ENCODE assay signal across 14 mouse cellular contexts in the genomic region with DNA sequence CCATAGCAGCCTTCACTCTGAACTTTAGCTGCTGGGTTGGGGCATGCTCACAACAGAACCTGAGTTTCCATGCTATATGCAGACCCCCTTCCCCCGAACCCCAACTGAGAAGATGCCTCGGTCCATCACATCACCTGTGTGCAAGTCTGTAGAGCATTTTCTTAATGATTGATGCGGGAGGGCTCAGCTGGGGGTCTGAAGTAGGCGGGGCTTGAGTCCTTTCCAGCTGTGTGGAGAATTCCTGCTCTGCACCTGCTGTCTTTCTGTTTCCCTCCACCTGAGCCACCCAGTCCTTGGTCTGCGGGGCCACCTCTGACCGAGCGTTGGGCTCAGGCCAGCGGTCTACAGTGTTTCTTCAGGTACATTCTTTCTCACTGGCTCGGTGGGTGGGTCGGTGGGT. TPM values are rescaled to one million over a fixed set of nuclear protein-coding genes. Genes with fewer than 3 reads are reported as not detected.
DNase-seq lines count a peak whose midpoint lies in the region; ATAC-seq lines count a peak whose summit lies in the region.
"Had no signal": no experiment of that assay in that cellular context is flagged by ENCODE, and none has a peak within 500 bp of the region (broad histone marks: within the 10 kb centered on the region; RNA-seq: fewer than 3 reads in every experiment).

A gene (plus strand): TSS at position 301 of the 400 bp plus-strand sequence.

- H3K9ac ChIP-seq in forebrain, embryonic 13.5 days: no peak within 1 kb of the TSS
- no peak within 1 kb of the TSS for H3K9ac ChIP-seq in forebrain, embryonic 16.5 days (replicated peaks; ENCODE audit: low read depth, low read length)
- no peak within 1 kb of the TSS; the same call in 1 of the 2 replicates for H3K9ac ChIP-seq in hindbrain, embryonic 12.5 days
- no peak within 1 kb of the TSS for H3K9ac ChIP-seq in midbrain, embryonic 15.5 days
- no peak within 1 kb of the TSS for H3K9ac ChIP-seq in stomach, embryonic 16.5 days (ENCODE audit: low read length)
- H3K9ac ChIP-seq: liver, embryonic 15.5 days had no signal

- no peaks in the 10 kb centered on the region for H3K36me3 ChIP-seq in forebrain, embryonic 13.5 days (ENCODE audit: poor library complexity, severe bottlenecking)
- no peaks in the 10 kb centered on the region for H3K36me3 ChIP-seq in forebrain, embryonic 16.5 days (ENCODE audit: control insufficient read depth, insufficient read depth)
- H3K36me3 ChIP-seq in hindbrain, embryonic 12.5 days: no peaks in the 10 kb centered on the region
- no peaks in the 10 kb centered on the region for H3K36me3 ChIP-seq in hindbrain, embryonic 10.5 days
- no peaks in the 10 kb centered on the region for H3K36me3 ChIP-seq in midbrain, embryonic 15.5 days (replicated peaks)
- H3K36me3 ChIP-seq in midbrain, embryonic 10.5 days: no peaks in the 10 kb centered on the region
- no peaks in the 10 kb centered on the region for H3K36me3 ChIP-seq in stomach, embryonic 16.5 days (ENCODE audit: control insufficient read depth, insufficient read depth, low read length)
- H3K36me3 ChIP-seq: liver, embryonic 15.5 days had no signal

- H3K27me3 ChIP-seq in forebrain, embryonic 13.5 days: peaks cover 41% of the 10 kb centered on the region
- H3K27me3 ChIP-seq in forebrain, embryonic 16.5 days (replicated peaks; ENCODE audit: control insufficient read depth, insufficient read depth, low read length): peaks cover 14% of the 10 kb centered on the region
- H3K27me3 ChIP-seq in hindbrain, embryonic 12.5 days: peaks cover 33% of the 10 kb centered on the region
- peaks cover 39% of the 10 kb centered on the region for H3K27me3 ChIP-seq in hindbrain, embryonic 10.5 days (ENCODE audit: insufficient read depth, poor library complexity, severe bottlenecking)
- peaks cover 21% of the 10 kb centered on the region for H3K27me3 ChIP-seq in midbrain, embryonic 15.5 days (replicated peaks)
- peaks cover 33% of the 10 kb centered on the region for H3K27me3 ChIP-seq in midbrain, embryonic 10.5 days (ENCODE audit: low read depth, poor library complexity, severe bottlenecking)
- peaks cover 17% of the 10 kb centered on the region; the same call in 1 of the 2 replicates for H3K27me3 ChIP-seq in stomach, embryonic 16.5 days (ENCODE audit: control insufficient read depth, insufficient read depth, low read length)

- peak within 1 kb of the TSS; percentile 15 for H3K4me2 ChIP-seq in forebrain, embryonic 13.5 days
- H3K4me2 ChIP-seq in forebrain, embryonic 16.5 days (ENCODE audit: low read length): no peak within 1 kb of the TSS
- peak within 1 kb of the TSS; percentile 21; the same call in 1 of the 2 replicates for H3K4me2 ChIP-seq in hindbrain, embryonic 12.5 days (replicated peaks)
- peak within 1 kb of the TSS; percentile 32 for H3K4me2 ChIP-seq in midbrain, embryonic 15.5 days
- H3K4me2 ChIP-seq in stomach, embryonic 16.5 days (ENCODE audit: low read depth, low read length): no peak within 1 kb of the TSS
- H3K4me2 ChIP-seq: liver, embryonic 15.5 days had no signal

- no peak for DNase-seq in hindbrain, embryonic 10.5 days (ENCODE audit: low spot score)
- no peak for DNase-seq in midbrain, embryonic 10.5 days (ENCODE audit: low spot score)
- no peak for DNase-seq in embryo, embryonic 10 days (ENCODE audit: low spot score)
- DNase-seq: adrenal gland, postnatal 10 days; cerebellum, postnatal 36 days; lung, postnatal 36 days; thymus, postnatal 36 days had no signal

- H3K27ac ChIP-seq in forebrain, embryonic 13.5 days: no peak within 1 kb of the TSS
- H3K27ac ChIP-seq in forebrain, embryonic 16.5 days (ENCODE audit: low read length): no peak within 1 kb of the TSS
- no peak within 1 kb of the TSS for H3K27ac ChIP-seq in hindbrain, embryonic 12.5 days
- H3K27ac ChIP-seq in hindbrain, embryonic 10.5 days: no peak within 1 kb of the TSS
- no peak within 1 kb of the TSS for H3K27ac ChIP-seq in midbrain, embryonic 15.5 days
- H3K27ac ChIP-seq in midbrain, embryonic 10.5 days (replicated peaks): no peak within 1 kb of the TSS
- no peak within 1 kb of the TSS for H3K27ac ChIP-seq in stomach, embryonic 16.5 days (ENCODE audit: low read length)
- H3K27ac ChIP-seq: liver, embryonic 15.5 days had no signal

- H3K9me3 ChIP-seq in forebrain, embryonic 13.5 days (replicated peaks): no peaks in the 10 kb centered on the region
- no peaks in the 10 kb centered on the region for H3K9me3 ChIP-seq in forebrain, embryonic 16.5 days (ENCODE audit: control insufficient read depth, low read length)
- no peaks in the 10 kb centered on the region for H3K9me3 ChIP-seq in hindbrain, embryonic 12.5 days (replicated peaks)
- no peaks in the 10 kb centered on the region for H3K9me3 ChIP-seq in hindbrain, embryonic 10.5 days
- no peaks in the 10 kb centered on the region for H3K9me3 ChIP-seq in midbrain, embryonic 15.5 days
- H3K9me3 ChIP-seq in midbrain, embryonic 10.5 days (replicated peaks): no peaks in the 10 kb centered on the region
- no peaks in the 10 kb centered on the region for H3K9me3 ChIP-seq in stomach, embryonic 16.5 days (replicated peaks; ENCODE audit: control insufficient read depth, low read length)
- H3K9me3 ChIP-seq: liver, embryonic 15.5 days had no signal

- H3K4me3 ChIP-seq in forebrain, embryonic 13.5 days: no peak within 1 kb of the TSS
- H3K4me3 ChIP-seq in forebrain, embryonic 16.5 days (replicated peaks; ENCODE audit: low read length): no peak within 1 kb of the TSS
- H3K4me3 ChIP-seq in hindbrain, embryonic 12.5 days: no peak within 1 kb of the TSS
- no peak within 1 kb of the TSS for H3K4me3 ChIP-seq in hindbrain, embryonic 10.5 days
- H3K4me3 ChIP-seq in midbrain, embryonic 15.5 days: no peak within 1 kb of the TSS
- no peak within 1 kb of the TSS for H3K4me3 ChIP-seq in midbrain, embryonic 10.5 days
- H3K4me3 ChIP-seq in stomach, embryonic 16.5 days (replicated peaks; ENCODE audit: low read length): peak within 1 kb of the TSS; percentile 7; the same call in 1 of the 2 replicates
- H3K4me3 ChIP-seq: erythroblast, embryonic 14.5 days; liver, embryonic 15.5 days had no signal

- ATAC-seq in forebrain, embryonic 13.5 days: no peak
- ATAC-seq in forebrain, embryonic 16.5 days: no peak
- ATAC-seq in hindbrain, embryonic 12.5 days (ENCODE audit: low FRiP score): no peak
- no peak for ATAC-seq in midbrain, embryonic 15.5 days (replicated peaks)
- no peak for ATAC-seq in stomach, embryonic 16.5 days (ENCODE audit: insufficient read depth, low FRiP score)

- H3K4me1 ChIP-seq in forebrain, embryonic 13.5 days: no peaks in the 10 kb centered on the region
- peaks cover 3% of the 10 kb centered on the region; the same call in 1 of the 2 replicates for H3K4me1 ChIP-seq in forebrain, embryonic 16.5 days (replicated peaks; ENCODE audit: control insufficient read depth, insufficient read depth, low read length)
- H3K4me1 ChIP-seq in hindbrain, embryonic 12.5 days: no peaks in the 10 kb centered on the region; the same call in 1 of the 2 replicates
- peaks cover 12% of the 10 kb centered on the region for H3K4me1 ChIP-seq in hindbrain, embryonic 10.5 days (replicated peaks)
- H3K4me1 ChIP-seq in midbrain, embryonic 15.5 days: no peaks in the 10 kb centered on the region; the same call in 1 of the 2 replicates
- H3K4me1 ChIP-seq in midbrain, embryonic 10.5 days: peaks cover 17% of the 10 kb centered on the region
- H3K4me1 ChIP-seq in stomach, embryonic 16.5 days (ENCODE audit: control insufficient read depth, insufficient read depth, low read length): no peaks in the 10 kb centered on the region
- H3K4me1 ChIP-seq: liver, embryonic 15.5 days had no signal

- 14% methylated on average over 10 of the region's 10 CpGs for WGBS in forebrain, embryonic 13.5 days
- 10% methylated on average over 10 of the region's 10 CpGs for WGBS in forebrain, embryonic 16.5 days
- 23% methylated on average over 10 of the region's 10 CpGs for WGBS in hindbrain, embryonic 12.5 days
- WGBS in hindbrain, embryonic 10.5 days: 20% methylated on average over 10 of the region's 10 CpGs
- WGBS in midbrain, embryonic 15.5 days: 16% methylated on average over 10 of the region's 10 CpGs
- WGBS in midbrain, embryonic 10.5 days: 18% methylated on average over 10 of the region's 10 CpGs
- 18% methylated on average over 10 of the region's 10 CpGs for WGBS in stomach, embryonic 16.5 days

RNA-seq across cellular contexts. Expression of the gene that starts here (rescaled TPM):
- polyA plus RNA-seq in forebrain, embryonic 13.5 days (2015; fragmentation: Nextera tagmentation; extraction: Ambion mirVana): not detected in 2 replicates
- 0.26 and 0.29 TPM in 2 replicates for polyA plus RNA-seq in forebrain, embryonic 16.5 days (2015; fragmentation: Nextera tagmentation; extraction: Ambion mirVana)
- 0.52 TPM in 2 replicates for polyA plus RNA-seq in hindbrain, embryonic 12.5 days (2016; fragmentation: Nextera tagmentation; extraction: Ambion mirVana)
- polyA plus RNA-seq in hindbrain, embryonic 10.5 days (2016; fragmentation: Nextera tagmentation; extraction: Ambion mirVana): 0.27 and 0.56 TPM in 2 replicates
- 0.37 and 0.61 TPM in 2 replicates for polyA plus RNA-seq in midbrain, embryonic 15.5 days (2015; fragmentation: Nextera tagmentation; extraction: Ambion mirVana)
- 0.10 TPM in 1 of 2 replicates, not detected in the other for polyA plus RNA-seq in midbrain, embryonic 10.5 days (2016; fragmentation: Nextera tagmentation; extraction: Ambion mirVana)
- 4.3 and 5.0 TPM in 2 replicates for polyA plus RNA-seq in stomach, embryonic 16.5 days (2015; fragmentation: Nextera tagmentation; extraction: Ambion mirVana)
- polyA plus RNA-seq: erythroblast, embryonic 14.5 days; liver, embryonic 15.5 days had no signal

Comparison
In these comparisons a context has a peak if more than half of its experiments do, and no peak if none do; other contexts are left out.
1. H3K4me2 ChIP-seq: peak in forebrain, embryonic 13.5 days (single experiment), hindbrain, embryonic 12.5 days (single experiment) and midbrain, embryonic 15.5 days (single experiment); none in forebrain, embryonic 16.5 days (single experiment) and stomach, embryonic 16.5 days (single experiment).